Mouse (Mus musculus) hindbrain, embryonic 10.5 days (tissue): ENCODE results near the gene Tac4. TPM values are rescaled to one million over a fixed set of nuclear protein-coding genes. Genes with fewer than 3 reads are reported as not detected.
A peak's percentile ranks its signal among the peaks of the same experiment; 100 is the strongest.

Experiments
- DNase-seq: peaks from one replicate; pipeline ENCODE4 v3.0.0-alpha.2; 2017; ENCODE audit warnings: low spot score
- H3K27ac ChIP-seq: fragments of 300-500 bp; sonication (generic); 2 replicates; pipeline ENCODE4 v1.5.1; 2016; ENCODE audit warnings: mild to moderate bottlenecking, moderate library complexity
- H3K27me3 ChIP-seq: fragments of 300-500 bp; sonication (generic); 2 replicates; pipeline ENCODE4 v1.6.1; 2016; ENCODE audit warnings: mild to moderate bottlenecking; ENCODE audit not compliant: poor library complexity, insufficient read depth, severe bottlenecking
- H3K36me3 ChIP-seq: fragments of 300-500 bp; sonication (generic); 2 replicates; pipeline ENCODE4 v1.6.1; 2016; ENCODE audit warnings: mild to moderate bottlenecking, moderate library complexity
- H3K4me1 ChIP-seq: fragments of 300-500 bp; sonication (generic); replicated peaks from 2 replicates; pipeline ENCODE4 v1.6.1; 2016; ENCODE audit warnings: mild to moderate bottlenecking
- H3K4me3 ChIP-seq: fragments of 300-500 bp; sonication (generic); 2 replicates; pipeline ENCODE4 v1.5.1; 2016; ENCODE audit warnings: mild to moderate bottlenecking, moderate library complexity
- H3K9me3 ChIP-seq: fragments of 300-500 bp; sonication (generic); 2 replicates; pipeline ENCODE4 v1.6.1; 2016; ENCODE audit warnings: mild to moderate bottlenecking, moderate library complexity
- WGBS: fragments of 180-500 bp; shearing (Covaris S2); methylation state at CpG from one replicate; pipeline ENCODE4 v1.1.7; 2016; 5-methylcytosine and 5-hydroxymethylcytosine counted together
- polyA plus RNA-seq: library from polyadenylated mRNA; unstranded; fragments of >200 nt; fragmentation: Nextera tagmentation; extraction: Ambion mirVana; gene quantifications from 2 replicates; pipeline ENCODE4 v1.2.1, GENCODE M21; 2016

Gene Tac4
- polyA plus RNA-seq, 1 experiment from 2014 or later, result not detected

GRCm38 (mm10) chr11:95307526-95307925, 46.2 kb downstream of the Tac4 start:
- no peak overlapping the region for H3K4me3 ChIP-seq
- H3K4me1 ChIP-seq, result peaks cover 29% of the 10 kb centered on the region
- WGBS, result 83% methylated on average over 8 of the region's 8 CpGs
- no peaks in the 10 kb centered on the region for H3K27me3 ChIP-seq
- no peaks in the 10 kb centered on the region for H3K9me3 ChIP-seq
- H3K27ac ChIP-seq, result no peak overlapping the region
- DNase-seq, result no peak
- H3K36me3 ChIP-seq, result peaks cover 45% of the 10 kb centered on the region

DNA sequence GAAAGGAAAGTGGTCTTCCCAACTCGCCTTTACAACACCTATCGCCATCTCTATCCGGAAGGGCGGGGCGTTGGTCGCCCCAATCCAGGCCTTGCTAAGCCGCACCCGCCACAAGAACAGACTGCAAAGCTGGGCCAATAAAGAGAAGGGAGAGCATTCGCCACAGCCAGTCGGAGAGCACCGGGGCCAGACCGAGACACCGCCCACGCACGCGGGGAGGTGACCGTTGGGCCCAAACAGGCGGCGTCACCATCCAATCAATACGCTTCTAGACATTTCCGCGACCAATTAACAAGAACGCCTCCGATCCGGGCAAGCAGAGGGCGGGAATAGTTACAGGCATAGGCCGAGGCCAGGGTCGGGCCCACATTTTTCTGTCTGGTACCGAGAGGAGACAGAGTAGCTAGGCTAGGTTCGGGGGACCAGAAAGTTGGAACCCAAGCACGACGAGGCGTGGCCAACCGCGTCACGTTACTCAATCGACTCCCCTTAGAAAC, 48.2 kb downstream of the Tac4 start:
- Histone ChIP-seq H3K4me3 (peak overlapping the region; percentile 86), H3K9me3 (no peaks in the 10 kb centered on the region), H3K27ac (peak overlapping the region; percentile 98), H3K27me3 (no peaks in the 10 kb centered on the region), H3K36me3 (peaks cover 24% of the 10 kb centered on the region), H3K4me1 (peaks cover 29% of the 10 kb centered on the region)
- peak; percentile 95 for DNase-seq
- under 1% methylated on average over 37 of the region's 37 CpGs for WGBS

DNA sequence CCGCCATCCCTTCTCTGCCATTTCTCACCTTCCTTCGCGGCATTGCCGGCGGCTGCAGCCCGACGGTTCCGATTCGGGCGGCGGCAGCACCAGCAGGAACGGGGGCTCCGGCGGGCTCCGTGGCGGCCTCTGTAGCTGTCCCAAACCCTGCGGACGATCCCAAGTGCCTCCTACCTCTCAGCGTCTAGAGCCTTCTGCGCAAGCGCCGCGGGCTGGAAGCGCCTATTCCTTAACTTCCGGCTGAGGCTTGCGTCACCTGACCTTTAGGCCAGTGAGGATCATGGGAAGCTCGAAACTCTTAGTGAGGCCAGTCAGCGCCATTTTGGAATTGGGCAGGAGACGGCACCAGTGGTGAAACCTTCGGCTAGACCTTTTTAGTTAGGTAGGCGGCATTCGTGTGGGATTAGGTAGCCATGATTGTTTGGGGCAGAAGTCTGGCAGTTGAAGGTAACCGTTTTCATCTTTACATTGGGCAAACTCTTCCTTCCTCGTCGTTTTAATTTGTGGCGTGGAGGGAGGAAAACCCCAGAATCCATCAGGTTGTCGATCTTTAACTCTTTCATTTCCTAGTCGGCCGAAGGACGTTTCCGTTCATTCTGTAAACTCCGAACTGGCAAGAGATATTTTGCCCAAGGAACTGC, 48.8 kb downstream of the Tac4 start, which contains the start of gene Kat7:
Gene Kat7, minus strand, starts transcription at position 240 of the 641 bp plus-strand sequence.
- Histone ChIP-seq H3K36me3 (peaks cover 19% of the 10 kb centered on the region), H3K27ac (peak within 1 kb of the TSS; percentile 98), H3K9me3 (no peaks in the 10 kb centered on the region), H3K27me3 (no peaks in the 10 kb centered on the region), H3K4me3 (peak within 1 kb of the TSS; percentile 86), H3K4me1 (peaks cover 29% of the 10 kb centered on the region)
- DNase-seq, result peak; percentile 97
- under 1% methylated on average over 42 of the region's 42 CpGs for WGBS

DNA sequence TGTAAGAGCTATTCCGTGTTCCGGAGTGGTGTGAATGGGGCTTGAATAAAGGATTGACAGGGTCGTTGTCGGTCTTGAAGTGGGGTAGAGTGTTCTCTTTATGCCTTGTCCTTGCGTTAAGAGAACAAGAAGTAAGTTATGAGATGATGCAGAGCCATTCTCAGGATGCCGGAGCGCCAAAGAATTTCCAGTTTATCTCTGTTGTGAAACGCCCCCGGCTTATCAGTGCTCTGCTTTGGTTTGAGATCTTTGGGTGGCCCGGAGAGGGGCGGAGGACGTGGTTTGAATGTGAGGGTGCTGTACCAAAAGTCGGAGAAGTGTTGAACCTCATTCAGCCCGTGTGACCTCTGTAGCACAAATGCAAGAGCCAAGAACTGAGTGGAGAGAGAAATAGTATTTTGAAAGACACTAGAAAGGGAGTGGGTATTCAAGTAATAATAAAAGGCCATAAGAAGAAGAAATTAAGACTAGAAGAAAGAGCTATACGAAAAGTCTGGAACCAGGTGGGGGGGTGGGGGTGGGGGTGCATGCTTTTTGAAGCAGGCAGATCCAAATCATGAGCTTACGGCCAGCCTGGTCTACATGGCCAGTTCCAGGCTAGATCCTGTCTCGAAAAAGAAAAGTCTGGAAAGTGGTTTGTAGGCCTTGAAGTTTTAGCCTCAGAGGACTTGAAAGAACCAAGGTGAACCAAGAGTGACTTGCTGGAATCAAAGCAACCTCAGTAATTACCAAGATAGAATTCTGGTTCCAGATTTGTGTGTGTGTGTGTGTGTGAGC, 49.5 kb downstream of the Tac4 start:
- H3K36me3 ChIP-seq, result peaks cover 11% of the 10 kb centered on the region
- WGBS, result 4% methylated on average over 17 of the region's 17 CpGs
- H3K27ac ChIP-seq, result peak overlapping the region; percentile 98
- no peak for DNase-seq
- H3K4me3 ChIP-seq, result peak overlapping the region; percentile 86
- H3K9me3 ChIP-seq, result no peaks in the 10 kb centered on the region
- peaks cover 29% of the 10 kb centered on the region for H3K4me1 ChIP-seq
- H3K27me3 ChIP-seq, result no peaks in the 10 kb centered on the region

DNA sequence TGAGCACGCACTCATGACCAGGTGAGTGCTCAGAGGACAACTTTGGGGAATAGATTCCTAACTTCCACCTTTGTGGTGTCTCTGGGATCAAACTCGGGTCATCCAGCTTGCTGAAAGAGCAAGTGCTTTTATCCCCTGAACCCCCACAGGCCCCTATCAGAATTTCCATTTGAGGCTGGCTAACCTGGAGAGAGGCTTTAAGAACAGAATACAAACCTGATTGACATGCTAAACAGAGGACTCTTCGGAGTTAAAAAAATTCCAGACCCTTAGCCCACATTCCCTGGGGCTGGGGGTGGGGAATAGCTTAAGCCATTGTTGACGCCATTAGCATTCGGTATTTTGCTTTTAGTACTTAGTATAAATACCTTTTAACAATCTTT, 50.1 kb downstream of the Tac4 start:
- H3K9me3 ChIP-seq, result no peaks in the 10 kb centered on the region
- no peaks in the 10 kb centered on the region for H3K27me3 ChIP-seq
- DNase-seq, result no peak
- 16% methylated on average over 5 of the region's 5 CpGs for WGBS
- H3K4me3 ChIP-seq, result peak overlapping the region; percentile 86
- peaks cover 6% of the 10 kb centered on the region; the same call in 1 of the 2 replicates for H3K36me3 ChIP-seq
- H3K4me1 ChIP-seq, result peaks cover 29% of the 10 kb centered on the region
- H3K27ac ChIP-seq, result no peak overlapping the region

- 77% methylated on average over 7 of the region's 7 CpGs for WGBS
- H3K4me3 ChIP-seq, result no peak overlapping the region
- DNase-seq, result no peak
- H3K36me3 ChIP-seq, result no peaks in the 10 kb centered on the region
- no peak overlapping the region for H3K27ac ChIP-seq
- H3K9me3 ChIP-seq, result no peaks in the 10 kb centered on the region
- H3K4me1 ChIP-seq, result peaks cover 15% of the 10 kb centered on the region
- H3K27me3 ChIP-seq, result no peaks in the 10 kb centered on the region
These were observed 54.1 kb downstream of the Tac4 start for GRCm38 (mm10) chr11:95315215-95315955.

DNA sequence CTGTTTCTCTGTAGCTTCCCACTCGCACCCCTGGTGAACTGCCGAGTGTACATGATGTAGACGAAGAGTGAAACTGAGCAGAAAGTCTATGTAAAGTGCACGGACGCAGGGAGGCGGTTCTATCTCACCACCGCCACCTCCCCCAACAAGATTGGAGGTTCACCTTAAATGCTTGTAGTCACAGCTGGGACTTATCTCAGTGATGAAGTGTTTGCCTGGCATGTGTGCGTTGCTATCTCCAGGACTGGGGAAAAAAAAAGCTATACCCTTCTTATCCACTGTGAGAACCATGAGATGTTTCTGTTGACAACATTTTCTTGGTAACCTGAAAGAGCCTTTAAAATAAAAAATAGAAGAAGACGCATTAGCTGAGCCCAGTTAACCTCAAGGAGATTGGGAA, 56.8 kb downstream of the Tac4 start:
- Histone ChIP-seq H3K4me1 (no peaks in the 10 kb centered on the region), H3K9me3 (no peaks in the 10 kb centered on the region), H3K27ac (no peak overlapping the region), H3K4me3 (no peak overlapping the region), H3K36me3 (no peaks in the 10 kb centered on the region), H3K27me3 (no peaks in the 10 kb centered on the region)
- no peak for DNase-seq
- WGBS, result 88% methylated on average over 9 of the region's 9 CpGs

Other genes with a start within 250 kb of the Tac4 start
- gene Pdk2, start 220.2 kb upstream of the Tac4 start, polyA plus RNA-seq, result 10.7 and 15.2 TPM in 2 replicates
- 5.7 and 6.7 TPM in 2 replicates for gene Itga3, start 184.7 kb upstream of the Tac4 start, polyA plus RNA-seq
- gene Dlx3, start 141.4 kb upstream of the Tac4 start, polyA plus RNA-seq, result 3.2 and 6.5 TPM in 2 replicates
- gene Dlx4, start 115.3 kb upstream of the Tac4 start, polyA plus RNA-seq, result 0.25 and 0.31 TPM in 2 replicates
- gene Kat7, start 48.7 kb downstream of the Tac4 start, polyA plus RNA-seq, result 79.0 and 84.9 TPM in 2 replicates
- 10.8 and 11.0 TPM in 2 replicates for gene Fam117a, start 75.5 kb downstream of the Tac4 start, polyA plus RNA-seq
- 119 TPM in 2 replicates for gene Slc35b1, start 123.2 kb downstream of the Tac4 start, polyA plus RNA-seq
- gene Spop, start 152.6 kb downstream of the Tac4 start, polyA plus RNA-seq, result 143 and 167 TPM in 2 replicates